Mouse (Mus musculus): ENCODE measurements at regions not wholly inside any gene's neighbourhood (a gene's known extent, or its start where the extent isn't known, plus 50 kb on each side); places are given as distances from the start of the nearest gene placed in this dataset.

DNA sequence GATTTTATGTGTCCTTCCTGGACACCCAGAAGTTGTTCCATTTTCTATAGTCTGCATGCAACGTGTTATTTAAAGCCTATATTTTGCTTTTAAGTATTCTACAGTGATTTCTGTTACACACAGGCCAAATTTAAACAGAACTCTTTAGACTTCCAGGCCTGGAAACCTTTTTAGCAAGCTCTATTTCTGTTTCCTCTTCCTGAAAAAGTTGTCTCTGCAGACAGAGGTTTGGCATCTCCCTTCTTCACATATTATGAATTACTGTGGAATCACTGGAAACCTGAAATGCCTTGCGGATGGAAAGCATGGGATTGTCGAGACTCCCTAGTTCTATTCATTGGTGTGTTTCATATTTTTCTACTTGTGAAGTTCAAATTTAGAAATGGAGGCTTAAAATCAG lies 530.7 kb downstream of the Cd109 start:
- DNase-seq, result no peak

DNA sequence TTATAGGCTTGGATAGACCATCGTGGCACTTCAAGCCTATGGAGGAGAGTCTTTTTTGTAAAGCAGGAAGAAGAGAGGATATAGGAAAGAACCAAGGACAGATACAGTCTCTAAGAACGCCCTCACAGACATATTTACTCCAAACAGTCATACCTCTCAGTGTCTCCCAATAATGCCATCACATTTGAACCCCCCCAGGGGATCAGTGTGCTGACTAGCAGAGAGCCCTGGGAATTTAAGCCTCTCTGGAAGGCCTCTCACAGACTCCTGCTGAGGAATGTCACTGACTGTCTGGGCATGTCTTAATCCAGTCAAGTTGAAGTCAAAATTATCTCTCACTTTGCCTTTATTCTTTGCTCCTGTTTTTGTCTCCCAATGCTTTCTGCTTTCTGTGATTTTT lies 550.2 kb downstream of the Cd109 start:
- no peak for DNase-seq

DNA sequence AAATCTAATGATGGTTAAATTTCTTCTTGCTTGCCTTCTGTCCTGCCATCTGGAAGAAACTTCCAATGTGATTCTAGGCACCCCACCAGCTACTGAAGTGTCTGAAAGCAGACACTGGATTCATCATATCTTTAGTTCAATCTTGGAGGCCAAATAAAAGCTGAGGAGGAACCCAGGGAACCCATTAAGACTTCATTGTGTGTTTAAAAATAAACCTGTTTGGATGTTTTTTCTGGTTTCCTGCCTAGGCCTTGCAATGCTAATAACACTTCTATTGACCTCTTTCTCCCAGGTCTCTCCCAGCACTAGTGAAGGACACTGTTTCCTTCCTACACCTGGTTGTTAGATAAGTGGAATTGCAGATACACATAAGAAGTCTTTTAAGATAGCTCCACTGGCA lies 545.6 kb downstream of the Col12a1 start:
- DNase-seq, result no peak

DNA sequence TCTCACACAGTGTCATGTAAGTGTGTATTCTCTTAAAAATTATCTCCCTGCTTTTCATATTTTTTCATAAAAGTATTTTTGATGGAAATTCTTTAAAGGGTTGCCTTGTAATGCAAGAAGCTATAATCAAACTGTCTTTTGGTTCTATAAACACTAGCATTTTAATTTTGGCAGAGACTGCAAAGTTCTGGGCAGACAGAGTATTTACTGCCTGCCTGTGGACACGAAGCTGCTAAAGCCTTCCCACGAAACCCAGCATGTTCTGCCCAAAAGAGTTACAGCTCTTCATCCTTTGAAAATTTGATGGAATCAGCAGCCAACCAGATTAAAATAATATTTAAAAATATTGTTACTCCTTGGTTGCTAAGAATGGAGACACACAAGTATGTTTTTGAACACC lies 538.7 kb downstream of the Col12a1 start:
- no peak for DNase-seq

DNA sequence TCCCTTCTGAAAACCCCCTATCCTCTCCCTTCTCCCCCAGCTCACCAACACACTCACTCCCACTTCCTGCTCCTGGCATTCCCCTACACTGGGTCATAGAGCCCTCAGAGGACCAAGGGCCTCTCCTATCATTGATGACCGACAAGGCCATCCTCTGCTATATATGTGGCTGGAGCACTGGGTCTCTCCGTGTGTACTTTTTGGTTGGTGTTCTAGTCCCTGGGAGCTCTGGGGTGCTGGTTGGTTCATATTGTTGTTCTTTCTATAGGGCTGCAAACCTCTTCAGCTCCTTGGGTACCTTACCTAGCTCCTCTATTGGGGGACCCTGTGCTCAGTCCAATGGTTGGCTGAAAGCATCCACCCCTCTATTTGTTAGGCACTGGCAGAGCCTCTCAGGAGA lies 523.2 kb downstream of the Col12a1 start:
- DNase-seq, result no peak

DNA sequence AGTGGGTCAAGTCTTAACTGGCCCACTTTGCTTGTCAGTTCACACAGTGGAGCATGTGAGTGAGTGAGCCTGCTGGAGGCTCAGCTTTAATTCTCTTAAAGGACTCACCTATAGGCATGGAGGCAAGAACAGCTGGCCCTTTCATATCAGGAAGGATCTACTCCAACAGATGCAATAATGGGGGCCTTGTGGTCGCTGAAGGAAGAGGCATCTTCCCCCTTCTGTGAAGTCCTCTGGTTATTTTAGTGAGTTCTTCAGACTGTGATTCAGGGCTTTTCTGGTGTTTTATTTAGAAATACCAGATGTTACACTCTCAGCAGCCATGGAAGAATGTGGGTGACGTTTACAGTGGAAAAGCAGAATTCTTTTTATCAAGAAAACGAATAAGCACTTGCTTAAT lies 516.9 kb downstream of the Col12a1 start:
- DNase-seq, result no peak

DNA sequence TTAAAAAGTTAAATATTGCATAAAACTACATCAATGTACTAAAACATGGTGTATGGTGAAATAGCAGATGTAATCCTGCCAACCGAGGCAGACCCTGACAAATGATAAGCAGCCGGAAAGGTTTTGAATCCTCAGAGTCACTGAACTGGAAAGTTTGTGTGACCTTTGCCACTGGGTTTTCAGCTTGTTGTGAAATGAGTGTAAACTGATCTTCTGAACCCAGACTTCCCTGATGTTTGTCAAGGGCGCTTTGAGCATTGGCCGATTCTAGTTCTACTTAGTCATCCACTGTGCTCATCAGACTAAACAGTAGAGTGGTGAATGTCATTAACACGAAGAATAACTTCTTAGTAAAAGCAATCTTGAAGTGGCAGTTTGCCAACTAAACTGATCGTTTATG lies 505.3 kb downstream of the Col12a1 start:
- peak; percentile 20 for DNase-seq

DNA sequence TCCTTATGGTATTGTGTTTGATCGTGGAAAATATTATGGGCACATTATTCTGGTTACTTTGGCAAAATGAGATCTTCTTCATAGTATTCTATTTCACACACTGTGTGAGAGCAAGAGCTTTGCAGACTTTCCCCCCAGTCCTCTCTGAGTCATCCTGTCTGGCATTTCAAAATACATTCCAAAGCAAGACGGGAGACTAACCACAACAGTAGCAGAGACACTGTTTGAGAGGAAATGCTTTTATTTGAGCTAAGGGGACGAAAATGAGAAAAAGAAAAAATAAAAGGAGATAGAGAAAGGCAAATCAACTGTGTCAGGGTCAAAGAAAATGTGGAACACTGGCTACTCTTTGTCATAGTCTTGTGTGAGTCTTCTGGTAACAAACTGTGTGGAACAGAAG lies 502.6 kb downstream of the Col12a1 start:
- DNase-seq, result peak; percentile 4

DNA sequence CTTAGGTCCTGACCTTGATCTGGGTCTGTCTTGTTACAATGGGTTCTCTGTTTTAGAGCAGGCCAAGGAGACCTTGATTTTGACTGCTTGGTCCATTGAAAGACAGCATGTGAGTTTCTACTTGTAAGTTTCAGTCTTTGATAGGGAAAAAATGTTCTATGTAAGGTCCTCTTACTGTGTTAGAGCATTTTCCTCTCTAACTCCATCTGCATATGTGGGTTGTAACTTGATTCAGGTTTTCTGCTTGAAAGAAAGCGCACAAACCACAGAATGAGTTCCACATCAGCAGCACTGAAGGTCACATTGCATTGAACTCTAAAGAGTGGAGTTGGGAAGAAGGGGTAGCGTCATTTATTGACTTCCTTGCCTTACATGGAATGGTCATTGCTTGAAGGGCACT lies 502.2 kb downstream of the Col12a1 start:
- DNase-seq, result no peak

DNA sequence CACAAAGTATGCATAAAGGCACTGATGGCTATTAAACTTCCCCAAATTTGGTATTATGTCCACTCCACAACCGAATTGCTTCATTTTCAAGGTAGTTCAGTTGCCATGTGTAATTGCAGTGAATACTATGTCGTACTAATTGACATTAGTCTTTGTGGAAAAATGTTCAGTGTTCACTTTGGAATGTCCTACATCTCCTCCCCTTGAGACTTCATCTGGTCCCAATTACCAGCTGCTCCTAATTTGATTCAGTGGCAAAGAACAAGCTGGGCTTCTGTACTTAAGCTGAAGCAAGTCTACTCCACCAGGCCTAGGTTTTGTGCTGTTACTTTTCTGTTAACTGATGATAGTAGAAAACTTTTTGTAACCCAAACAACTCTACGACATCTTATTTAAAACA lies 485.6 kb downstream of the Col12a1 start:
- DNase-seq, result no peak

DNA sequence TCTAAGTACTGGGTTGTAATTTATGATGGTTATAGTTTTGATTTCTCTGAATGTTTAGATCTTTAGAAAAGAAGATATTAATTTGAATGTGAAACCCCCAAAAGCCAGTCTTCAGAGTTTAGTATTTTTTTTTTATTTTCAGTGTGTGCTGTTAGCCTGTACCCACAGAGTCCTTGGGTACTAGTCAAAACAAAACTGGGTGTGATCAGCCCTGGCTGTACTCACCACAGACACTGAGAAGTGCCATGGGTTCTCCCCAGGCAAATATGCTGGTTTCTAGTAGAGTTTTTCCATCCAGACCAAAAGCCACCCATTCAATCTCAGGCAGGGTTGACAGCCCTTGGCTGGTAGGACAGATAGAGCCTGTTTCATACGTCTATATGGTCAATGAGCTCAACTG lies 484.9 kb downstream of the Col12a1 start:
- no peak for DNase-seq

DNA sequence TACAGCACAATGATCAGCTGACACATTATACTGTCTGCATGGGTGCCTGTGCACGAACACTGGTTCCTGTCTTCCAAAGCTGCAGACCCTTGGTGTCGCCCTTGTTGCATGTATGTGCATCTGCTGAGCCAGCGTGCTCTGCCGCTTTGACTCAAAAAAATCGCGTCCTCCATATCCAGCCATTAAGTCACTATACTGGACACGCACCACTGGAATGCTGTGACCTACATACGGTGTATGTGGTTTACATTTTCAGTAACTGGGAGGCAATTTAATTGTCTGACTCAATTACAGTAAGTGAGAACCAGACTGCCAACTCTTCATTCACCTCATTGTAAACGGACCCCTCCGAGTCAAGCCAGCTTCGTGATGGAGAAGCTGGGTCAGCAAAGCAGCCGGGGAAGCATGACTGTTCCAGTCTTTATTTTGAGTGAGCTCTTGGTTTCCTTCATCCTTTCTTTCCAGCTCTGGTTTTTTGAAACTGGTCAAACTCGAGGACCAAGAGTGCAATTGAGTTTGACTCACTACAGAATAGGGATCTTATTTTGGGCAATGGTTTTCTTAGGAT lies 448.9 kb downstream of the Col12a1 start:
- no peak for DNase-seq

DNA sequence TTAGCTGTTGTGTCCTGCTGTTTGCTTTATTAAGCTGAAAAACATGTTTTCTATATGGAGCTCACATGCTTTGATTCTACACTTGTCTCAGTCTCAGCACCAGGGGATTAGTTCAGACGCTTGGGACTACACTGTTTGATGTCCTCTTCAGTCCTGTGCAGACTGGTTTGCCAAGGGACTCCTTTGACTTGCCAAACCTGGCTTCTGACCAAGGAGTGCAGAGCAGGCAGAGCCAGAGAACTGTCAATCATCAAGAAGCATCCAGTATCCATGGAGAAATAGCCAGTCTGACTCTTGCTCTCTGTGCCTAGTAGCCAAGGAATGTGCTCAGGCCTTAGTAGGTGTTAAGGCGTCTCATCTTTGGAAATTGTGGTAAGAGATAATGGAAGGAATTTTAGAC lies 448.4 kb downstream of the Col12a1 start:
- DNase-seq, result peak; percentile 55

DNA sequence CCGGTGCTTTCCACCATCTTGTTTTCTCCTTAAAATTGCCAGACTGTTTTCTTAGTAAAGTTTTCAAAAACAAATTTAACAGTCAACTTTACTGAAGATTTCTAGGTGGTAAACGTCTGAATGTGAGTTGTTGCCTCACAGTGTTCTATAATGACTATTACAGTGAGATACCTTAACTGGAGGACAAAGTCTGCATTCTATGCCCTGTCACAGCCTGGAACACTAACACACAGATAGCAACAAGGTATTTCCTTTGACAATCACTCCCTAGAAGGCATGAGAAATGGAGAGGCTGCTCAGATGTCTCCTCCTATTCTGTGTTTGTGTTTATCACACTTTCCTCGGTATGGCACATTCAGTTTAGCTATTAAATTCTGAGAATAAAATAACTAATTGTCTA lies 430.8 kb downstream of the Col12a1 start:
- no peak for DNase-seq

DNA sequence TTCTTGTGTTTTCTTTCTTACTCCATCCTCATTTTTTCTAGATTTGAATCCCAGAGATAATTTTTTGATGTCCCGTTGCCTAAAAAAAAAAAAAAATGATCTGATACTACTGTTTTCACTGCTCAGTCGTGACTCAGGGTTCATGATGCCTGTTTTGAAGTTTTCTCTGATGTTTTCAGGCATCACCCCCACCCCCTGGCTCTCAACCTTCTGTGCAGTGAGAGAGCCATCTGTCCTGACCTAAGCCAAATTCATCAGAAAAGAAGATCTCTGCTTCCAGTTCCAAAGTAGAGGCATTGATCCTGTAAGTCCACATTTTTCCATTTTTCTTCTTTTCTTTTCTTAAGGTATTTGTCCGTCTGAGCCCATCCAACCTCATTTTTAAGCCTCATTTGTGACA lies 423.3 kb downstream of the Col12a1 start:
- no peak for DNase-seq

DNA sequence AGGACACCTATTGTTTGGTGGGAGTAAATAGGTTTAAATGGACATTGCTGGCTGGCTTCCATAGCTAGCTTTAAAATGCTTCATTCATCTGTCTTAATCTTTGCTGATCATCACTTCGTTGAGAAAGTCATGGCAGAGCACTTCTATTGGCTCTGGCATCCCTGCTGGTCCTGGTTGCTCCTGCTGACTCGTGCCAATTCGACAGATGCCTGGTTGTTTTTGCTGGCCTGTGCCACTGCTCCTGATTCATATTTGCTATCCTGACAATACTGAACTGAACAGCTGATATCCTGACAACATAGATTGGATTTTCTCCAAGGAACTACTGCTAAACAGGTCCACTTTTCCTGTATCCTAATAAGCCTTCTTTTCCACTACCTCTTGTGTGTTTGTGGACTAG lies 417.1 kb downstream of the Col12a1 start:
- no peak for DNase-seq

DNA sequence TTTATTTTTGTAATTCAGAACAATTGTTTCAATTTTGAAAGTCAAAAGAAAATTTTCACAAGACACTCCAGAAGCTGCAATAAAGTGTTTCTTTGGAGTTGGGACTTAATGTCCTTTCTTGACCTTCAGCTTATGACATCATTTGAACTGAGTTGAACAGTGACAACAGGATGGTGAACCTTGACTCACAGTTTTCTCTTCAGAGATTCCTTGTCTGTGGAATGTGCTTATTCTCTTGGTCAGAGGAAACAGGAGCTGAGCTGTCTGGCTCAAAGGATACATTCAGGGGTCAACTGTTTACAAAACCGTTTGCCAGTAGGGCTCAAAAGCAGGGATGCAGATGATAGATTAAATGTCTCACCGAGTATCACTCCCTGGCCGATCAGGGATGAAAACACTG lies 408.0 kb downstream of the Col12a1 start:
- DNase-seq, result no peak

DNA sequence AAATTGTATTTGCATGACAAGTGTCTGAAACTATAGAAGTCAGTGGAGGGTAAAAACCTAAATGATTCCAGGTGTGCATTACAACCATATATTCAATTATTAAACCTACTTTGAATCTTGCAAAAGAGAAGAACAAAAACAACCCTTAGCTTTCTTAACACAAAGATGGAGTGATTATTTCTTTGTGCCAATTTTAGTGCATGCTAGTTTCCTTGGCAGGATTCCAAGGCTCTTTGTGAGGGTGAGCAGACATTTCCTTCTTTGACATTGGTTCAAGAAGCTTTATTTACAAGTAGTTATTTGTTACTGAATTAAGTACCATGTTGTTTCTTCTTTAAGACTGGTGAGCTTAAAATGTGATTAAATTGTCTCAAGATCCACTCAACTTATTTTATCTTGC lies 401.2 kb downstream of the Col12a1 start:
- peak; percentile 12 for DNase-seq

DNA sequence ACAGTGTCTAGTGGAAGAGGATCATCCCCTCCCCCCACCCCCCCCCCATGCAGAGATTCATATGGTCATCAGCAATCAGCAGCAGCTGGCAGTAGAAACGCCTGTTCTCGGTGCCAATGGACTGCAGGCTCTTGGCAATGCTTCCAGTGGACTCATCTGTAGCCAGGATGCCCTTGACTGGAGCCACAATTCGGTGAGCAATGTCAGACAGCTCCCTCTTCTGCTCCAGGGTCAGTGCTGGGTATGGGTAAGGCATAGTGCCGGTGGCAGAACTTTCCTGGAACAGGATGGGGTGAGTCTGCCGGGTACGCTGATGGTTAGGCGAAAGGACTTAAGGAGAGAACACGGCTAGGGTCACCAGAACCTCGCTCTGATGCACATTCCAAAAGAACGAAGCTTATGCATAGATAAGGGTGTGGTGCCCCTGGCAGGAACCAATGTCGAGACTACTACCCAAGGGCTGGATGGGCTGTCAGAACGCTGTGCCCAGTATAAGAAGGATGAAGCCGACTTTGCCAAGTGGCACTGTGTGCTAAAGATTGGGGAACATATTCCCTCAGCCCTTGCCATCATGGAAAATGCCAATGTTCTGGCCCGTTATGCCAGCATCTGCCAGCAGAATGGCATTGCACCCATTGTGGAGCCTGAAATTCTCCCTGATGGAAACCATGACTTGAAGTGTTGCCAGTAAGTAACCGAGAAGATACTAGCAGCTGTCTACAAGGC lies 372.1 kb downstream of the Col12a1 start:
- DNase-seq, result no peak

DNA sequence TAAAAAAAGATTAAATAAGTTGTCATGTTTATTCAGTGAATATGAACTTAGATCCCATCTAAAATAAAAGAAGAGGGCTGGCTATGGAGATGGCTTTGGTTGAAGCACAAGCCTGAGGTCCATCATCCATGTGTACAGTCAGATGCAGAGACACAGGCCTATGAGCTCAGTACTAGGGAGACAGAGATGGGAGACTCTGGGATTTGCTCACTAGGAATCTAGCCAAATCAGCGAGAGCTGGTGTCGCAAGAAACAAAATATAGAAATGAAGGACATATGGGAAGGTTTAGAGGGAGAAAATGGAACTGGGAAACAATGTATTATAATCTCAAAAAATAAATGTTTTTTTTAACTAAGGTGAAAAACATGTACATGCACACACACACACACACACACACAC lies 326.6 kb downstream of the Col12a1 start:
- DNase-seq, result no peak

DNA sequence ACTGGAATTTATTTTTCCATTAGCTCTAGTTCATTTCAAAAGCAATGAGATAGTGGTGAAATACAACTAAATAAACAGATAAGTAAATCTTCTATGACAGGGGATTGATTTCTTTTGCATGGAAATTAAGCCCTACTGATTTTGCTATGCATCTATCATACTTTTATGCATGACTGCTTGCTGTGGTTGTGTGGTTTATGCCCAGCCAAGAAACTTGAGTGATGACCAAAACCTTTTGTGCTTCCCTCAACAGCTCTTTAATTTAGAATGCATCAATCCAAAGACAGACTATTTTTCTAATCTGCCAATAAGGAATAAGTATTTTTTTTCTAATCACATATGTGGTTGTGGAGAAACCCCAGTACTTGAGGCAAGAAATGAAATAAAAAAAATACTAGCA lies 303.6 kb downstream of the Col12a1 start:
- no peak for DNase-seq

DNA sequence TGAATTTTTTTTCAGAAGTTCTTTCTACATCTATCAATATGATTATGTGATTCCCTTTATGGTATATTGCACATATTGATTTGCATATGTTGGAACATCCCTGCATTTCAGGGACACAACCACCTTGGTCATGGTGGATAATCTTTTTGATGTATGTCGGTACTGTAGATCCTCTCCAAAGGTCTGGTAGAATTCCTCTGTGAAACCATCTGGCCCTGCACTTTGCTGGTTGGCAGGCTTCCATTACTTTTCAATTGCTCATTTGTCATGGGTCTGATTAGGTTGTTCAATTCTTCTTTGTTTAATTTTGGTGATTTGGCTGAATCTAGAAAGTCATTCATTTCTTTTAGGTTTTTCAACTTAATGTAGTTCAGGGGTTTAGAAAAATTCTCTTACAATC lies 288.2 kb downstream of the Col12a1 start:
- no peak for DNase-seq

DNA sequence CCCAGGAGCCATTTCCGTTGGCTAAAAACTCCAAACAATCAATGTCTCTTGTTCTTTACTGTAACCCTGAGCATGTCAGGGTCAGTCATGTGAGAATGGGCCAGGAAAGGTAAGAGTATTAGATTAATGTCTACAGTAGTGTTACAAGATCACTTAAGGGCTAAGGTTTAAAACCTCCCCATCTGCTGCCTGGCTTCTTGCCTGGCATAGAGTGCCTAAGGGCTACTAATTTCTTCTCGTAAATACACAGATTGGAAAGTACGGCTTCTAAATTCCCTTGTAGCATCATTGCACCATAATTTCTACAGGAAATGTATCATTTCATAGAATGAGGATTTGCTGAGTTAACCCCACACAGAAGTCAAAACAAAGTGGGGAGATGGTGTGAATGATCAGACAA lies 281.0 kb downstream of the Col12a1 start:
- DNase-seq, result no peak

DNA sequence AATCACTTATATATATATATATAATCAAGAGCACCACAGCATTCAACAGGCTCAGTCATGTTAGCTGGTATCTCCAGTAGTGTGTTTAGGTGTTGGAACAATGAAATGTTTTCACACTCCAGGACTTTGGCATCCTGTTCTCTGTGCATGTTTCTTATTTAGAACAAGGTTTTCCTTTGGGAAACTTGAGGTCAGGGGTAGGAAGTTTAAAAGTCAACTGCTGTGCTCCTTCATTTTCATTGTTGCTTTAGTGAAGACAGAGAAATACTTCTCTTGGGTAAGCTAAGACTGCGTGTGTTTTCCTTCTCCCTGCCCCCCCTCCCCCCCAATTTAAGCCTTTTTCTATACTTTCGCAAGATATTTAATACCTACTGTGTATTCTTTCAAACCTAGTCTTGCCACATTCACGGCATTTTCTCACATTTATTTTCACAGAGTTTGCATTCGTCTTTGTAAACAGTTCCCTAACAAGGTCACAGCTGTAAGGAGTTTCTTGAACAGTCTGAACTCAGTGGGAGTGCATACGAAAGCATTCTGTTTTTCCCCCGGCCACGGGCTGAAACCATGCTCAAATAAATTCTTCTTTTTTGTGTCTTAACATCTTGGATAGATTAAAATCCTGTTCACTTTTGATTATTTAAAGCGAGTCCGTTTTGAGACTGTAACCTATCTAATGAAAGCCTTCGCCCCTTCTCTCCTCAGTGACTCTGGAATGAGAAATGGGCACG lies 279.2 kb downstream of the Col12a1 start:
- DNase-seq, result no peak

DNA sequence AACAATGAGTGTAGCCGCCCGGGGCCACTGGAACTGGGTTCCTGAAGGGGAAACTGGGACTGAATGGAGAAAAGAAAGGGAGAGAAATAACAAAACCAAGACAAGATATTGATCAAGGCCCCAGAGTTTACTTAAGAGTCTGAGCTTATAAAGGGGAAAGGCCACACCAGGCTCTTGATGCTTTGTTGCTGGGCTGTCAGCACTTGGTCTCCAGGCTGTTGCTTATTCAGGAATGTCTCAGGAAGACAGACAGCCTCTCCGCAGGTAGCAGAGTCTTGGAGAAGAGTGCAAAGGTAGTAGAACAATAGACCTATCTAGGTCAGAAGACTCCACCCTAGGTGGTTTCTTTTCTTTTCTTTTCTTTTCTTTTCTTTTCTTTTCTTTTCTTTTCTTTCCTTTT lies 263.4 kb downstream of the Col12a1 start:
- DNase-seq, result no peak

Measured in lung, postnatal 10 days (tissue).